Mouse (Mus musculus): ENCODE results near the gene Rdh19.

- TF ChIP-seq CTCF (IDR thresholded peaks at IDR 0.05; ENCODE audit: low read depth) (no peak), EP300 (IDR thresholded peaks at IDR 0.05; ENCODE audit: low read depth) (no peak)
These were observed 1.6 kb upstream of the Rdh19 start for GRCm38 (mm10) chr10:127848089-127848488.
